Mouse (Mus musculus) Patski (cell line): ENCODE measurements at regions not wholly inside any gene's neighbourhood (a gene's known extent, or its start where the extent isn't known, plus 50 kb on each side); places are given as distances from the start of the nearest gene placed in this dataset.

Experiments
- ATAC-seq: fragments of 100-300 bp; one replicate; pipeline ENCODE4 v1.8.0; 2021
- CTCF ChIA-PET: fragments of 350-600 bp; sonication (Branson Sonifier 250); formaldehyde crosslinking; loops from one replicate; lab custom pipeline; 2022; ENCODE audit warnings: inconsistent platforms; lab: Charles Lee
- POLR2A ChIA-PET: fragments of 350-600 bp; sonication (Branson Sonifier 250); formaldehyde crosslinking; loops from one replicate; lab custom pipeline; 2022; ENCODE audit warnings: antibody characterized with exemption, inconsistent platforms; lab: Charles Lee
- DNase-seq: peaks from one replicate; pipeline ENCODE4 v3.0.0-alpha.2; 2011; ENCODE audit warnings: low read depth, low spot score
- H3K27me3 ChIP-seq: fragments of 371-371 bp; one replicate; pipeline ENCODE4 v1.5.1; 2021
- CTCF ChIP-seq: fragments of 100-300 bp; IDR thresholded peaks from one replicate; pipeline ENCODE4 v1.5.1; 2021
- in situ Hi-C: fragments of 300-500 bp; cut with MboI; formaldehyde crosslinking; loops from 3 replicates; pipeline ENCODE4 v1.11.1; 2018; ENCODE audit warnings: low pct_unique_long_range_greater_than_20kb, mixed read lengths

DNA sequence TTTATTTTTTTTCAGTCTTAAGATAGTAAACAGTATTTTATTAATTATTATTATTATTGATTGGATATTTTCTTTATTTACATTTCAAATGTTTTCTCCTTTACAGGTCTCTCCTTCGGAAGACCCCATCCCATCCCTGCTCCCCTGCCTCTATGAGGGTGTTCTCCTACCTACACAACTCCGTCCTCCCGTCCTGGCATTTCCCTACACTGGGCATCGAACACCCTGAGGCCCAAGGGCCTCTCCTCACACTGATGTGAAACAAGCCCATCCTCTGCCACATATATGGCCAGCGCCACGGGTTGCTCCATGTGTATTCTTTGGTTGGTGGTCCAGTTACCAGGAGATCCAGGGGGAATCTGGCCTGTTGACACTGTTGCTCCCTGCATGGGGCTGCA, 118.3 kb upstream of the Ldb2 start:
- no peak for ATAC-seq
- ChIA-PET CTCF (no interaction called here), POLR2A (no interaction called here)
- TF ChIP-seq CTCF = no peak
- no peaks in the 10 kb centered on the region for H3K27me3 ChIP-seq
- DNase-seq = no peak
- in situ Hi-C loops = no loop called here

DNA sequence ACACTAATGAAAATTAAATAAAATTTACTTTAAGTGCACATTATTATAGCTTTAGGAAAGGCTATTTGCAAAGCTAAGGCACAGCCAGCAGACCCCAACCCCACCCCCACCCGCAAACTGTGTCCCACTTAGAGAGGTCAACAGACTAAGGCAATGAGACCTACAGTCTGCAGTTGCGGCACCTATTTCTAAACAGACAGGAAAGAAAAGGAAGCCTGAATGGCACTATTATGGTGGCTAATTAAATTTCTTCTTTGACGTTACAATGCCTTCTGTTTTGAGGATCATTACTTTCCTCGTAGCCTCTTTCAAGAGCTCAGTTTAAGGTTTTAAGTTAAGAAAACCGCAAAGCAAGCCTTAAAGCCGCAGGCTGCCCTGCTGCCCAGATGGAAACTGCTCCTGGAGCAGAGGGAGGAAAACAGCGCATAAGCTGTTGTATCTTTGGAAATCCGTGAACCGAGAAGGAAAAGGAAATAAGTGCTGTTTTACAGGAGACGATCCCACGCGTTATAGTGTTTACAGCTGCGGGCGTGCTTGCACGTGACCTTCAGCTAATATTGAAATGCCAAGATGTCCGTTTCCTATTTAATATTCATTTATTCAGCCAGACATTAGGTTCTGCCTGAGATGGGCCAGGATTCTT, 117.8 kb upstream of the Ldb2 start:
- no peak for TF ChIP-seq CTCF
- DNase-seq (no peak), ATAC-seq (no peak)
- CTCF ChIA-PET = no interaction called here
- H3K27me3 ChIP-seq = no peaks in the 10 kb centered on the region
- POLR2A ChIA-PET = no interaction called here
- in situ Hi-C loops = no loop called here

DNA sequence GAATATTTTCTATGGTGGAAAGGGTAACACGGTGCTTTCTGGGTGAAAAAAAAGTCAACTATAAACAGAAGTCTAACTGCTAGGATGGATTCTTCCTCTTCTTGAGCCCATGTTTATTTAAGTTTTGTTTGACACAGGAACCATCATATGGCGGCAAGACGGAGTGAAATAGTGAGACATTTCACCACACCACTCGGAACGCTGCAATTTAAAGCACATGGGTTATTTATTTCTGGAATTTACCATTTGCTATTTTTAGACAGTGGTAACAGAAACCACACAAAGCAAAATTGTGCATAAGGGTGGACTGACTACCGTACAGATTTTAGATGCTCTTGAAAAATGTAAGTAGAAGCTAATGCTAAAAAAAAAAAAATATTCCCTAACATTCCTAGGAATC, 103.1 kb upstream of the Ldb2 start:
- in situ Hi-C loops = no loop called here
- TF ChIP-seq CTCF = no peak
- CTCF ChIA-PET = interaction anchor here (1.3 kb wide), 1 partner anchor 8 kb away, joined by 4 read pairs; no protein-coding TSS in a partner anchor
- ATAC-seq (no peak), DNase-seq (no peak)
- POLR2A ChIA-PET = no interaction called here
- no peaks in the 10 kb centered on the region for H3K27me3 ChIP-seq

DNA sequence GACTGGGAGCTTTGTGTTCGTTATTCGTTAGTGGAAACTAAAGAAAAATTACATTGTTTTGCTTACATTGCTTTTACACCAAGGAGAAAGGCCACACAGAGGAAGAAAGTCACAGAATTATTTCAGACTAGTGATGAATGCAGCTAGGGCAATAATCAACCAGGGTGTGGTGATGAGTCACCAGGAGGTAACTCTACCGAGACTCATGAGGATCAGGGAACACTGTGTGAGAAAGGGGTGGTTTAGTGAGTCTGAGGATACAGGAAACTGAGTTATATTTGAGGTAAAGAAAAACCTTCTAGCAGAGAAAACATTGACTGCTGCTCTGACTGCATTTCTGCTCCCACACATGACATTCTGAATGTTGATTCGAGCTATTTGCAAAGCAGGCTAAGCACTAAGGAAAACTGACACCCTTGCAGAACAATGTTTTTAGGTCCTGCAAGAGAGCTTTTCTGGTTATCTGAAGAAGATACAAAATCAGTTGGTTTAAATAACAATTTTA, 87.1 kb upstream of the Ldb2 start:
- ATAC-seq (no peak), DNase-seq (no peak)
- TF ChIP-seq CTCF = no peak
- ChIA-PET CTCF (interaction anchor here (1.0 to 1.1 kb wide), 2 partner anchors 9 to 11 kb away, joined by 3 read pairs; no protein-coding TSS in a partner anchor), POLR2A (no interaction called here)
- no peaks in the 10 kb centered on the region for H3K27me3 ChIP-seq
- in situ Hi-C loops = no loop called here

DNA sequence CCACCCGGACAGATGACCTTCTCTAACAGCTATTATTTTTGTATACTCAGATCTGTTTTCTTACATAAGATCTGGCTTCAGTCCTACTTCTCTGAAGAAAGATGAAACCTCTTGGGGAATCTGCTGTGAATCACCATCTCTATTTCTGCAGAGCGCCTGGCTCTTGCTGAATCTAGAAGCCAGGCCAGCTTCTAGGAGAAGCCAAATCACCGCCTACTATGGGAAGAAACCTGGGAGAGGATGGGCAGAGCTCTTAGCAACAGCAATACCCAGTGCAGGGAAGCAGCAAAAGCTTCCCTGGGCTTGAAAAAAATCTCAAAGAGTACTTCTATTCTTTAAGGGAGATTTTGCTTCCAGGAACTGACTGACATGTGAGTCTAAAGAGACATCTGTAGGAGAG, 77.5 kb upstream of the Ldb2 start:
- ChIA-PET POLR2A (no interaction called here), CTCF (interaction anchor here (1.2 kb wide), 1 partner anchor 12 kb away, joined by 3 read pairs; no protein-coding TSS in a partner anchor)
- DNase-seq (no peak), ATAC-seq (no peak)
- H3K27me3 ChIP-seq = peaks cover 3% of the 10 kb centered on the region
- in situ Hi-C loops = no loop called here
- no peak for TF ChIP-seq CTCF

DNA sequence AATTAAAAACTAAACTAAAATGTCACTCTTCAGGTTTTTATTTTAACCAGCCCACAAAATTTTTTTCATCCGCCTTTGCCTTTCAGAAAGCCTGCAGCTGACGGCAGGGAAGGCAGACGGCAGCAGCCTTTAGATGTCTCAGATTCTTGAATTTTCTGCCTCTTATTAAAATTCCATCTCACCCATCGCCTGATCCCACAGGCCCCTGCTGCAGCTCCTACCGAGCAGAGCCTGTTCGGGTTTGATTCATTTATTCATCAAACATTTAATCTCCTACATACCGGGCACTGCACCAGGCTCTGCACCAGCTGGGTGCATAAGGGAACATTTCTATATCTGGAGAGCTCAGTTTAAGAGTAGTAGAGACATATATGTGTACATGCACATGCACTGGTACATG, 72.8 kb upstream of the Ldb2 start:
- H3K27me3 ChIP-seq = peaks cover 3% of the 10 kb centered on the region
- ATAC-seq = no peak
- no peak for TF ChIP-seq CTCF
- POLR2A ChIA-PET = no interaction called here
- CTCF ChIA-PET = no interaction called here
- DNase-seq = no peak
- in situ Hi-C loops = no loop called here

DNA sequence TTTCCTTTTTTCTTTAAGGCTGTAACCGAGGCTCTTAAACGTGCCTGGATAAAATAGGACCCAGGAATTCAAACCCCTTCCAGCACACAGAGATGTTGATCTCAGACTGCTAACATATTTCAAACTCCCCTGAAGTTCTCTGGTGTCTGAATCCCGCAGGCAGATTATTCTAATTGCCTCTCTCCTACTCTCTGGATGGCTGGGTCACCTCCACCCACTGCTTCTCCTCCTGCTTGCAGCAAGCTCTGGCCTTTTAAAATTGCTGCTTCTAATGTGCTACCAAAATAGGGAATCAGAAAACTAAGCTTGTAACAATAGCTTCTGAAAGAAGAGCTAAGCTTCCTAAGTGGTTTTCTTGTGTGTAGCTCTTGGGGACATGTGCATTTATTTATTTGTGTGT, 64.4 kb upstream of the Ldb2 start:
- no peak for ATAC-seq

DNA sequence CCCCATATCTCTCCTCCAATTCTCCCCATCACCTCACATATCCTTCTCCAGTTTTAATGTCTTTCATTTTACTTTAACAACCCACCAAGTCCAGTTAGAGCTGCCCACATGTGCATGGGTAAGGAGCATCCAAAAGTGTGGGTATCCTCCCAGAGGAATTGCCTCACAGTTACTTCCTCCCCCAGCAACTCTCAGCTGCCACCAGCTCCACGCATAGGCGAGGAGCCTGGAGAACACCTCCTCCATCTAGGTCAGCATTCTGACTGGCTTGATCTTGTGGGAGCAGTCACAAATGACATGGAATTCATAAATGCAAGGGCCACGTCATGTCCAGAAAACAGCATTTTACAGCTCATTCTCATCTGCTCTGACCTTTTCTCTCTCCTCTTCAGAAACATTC, 63.9 kb upstream of the Ldb2 start:
- TF ChIP-seq CTCF = no peak
- DNase-seq (no peak), ATAC-seq (no peak)
- POLR2A ChIA-PET = no interaction called here
- in situ Hi-C loops = no loop called here
- H3K27me3 ChIP-seq = no peaks in the 10 kb centered on the region
- CTCF ChIA-PET = no interaction called here

More for the DNA sequence above, 64.4 kb upstream of the Ldb2 start:
- TF ChIP-seq CTCF = no peak
- in situ Hi-C loops = no loop called here
- ChIA-PET CTCF (no interaction called here), POLR2A (no interaction called here)
- no peak for DNase-seq
- H3K27me3 ChIP-seq = no peaks in the 10 kb centered on the region

DNA sequence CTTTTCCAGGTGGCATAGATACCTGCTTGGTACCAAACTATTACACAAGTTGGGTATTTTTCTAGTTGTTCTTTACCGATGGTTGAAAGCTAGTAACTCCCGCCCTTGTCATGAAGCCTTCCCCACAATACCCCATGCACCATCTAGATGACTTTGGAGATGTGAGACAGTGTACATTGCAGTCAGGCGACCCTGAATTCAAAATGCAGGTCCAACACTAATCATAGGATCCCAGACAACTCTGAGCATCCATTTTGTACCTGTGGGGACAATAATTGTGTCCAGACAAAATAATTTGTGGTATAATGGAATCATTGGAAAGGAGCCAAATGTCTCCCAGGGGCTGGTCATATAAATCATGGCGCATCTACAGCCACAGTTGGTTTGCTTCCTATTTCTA, 54.7 kb upstream of the Ldb2 start:
- ATAC-seq = no peak
- H3K27me3 ChIP-seq = no peaks in the 10 kb centered on the region
- in situ Hi-C loops = no loop called here
- ChIA-PET CTCF (interaction anchor here (0.9 kb wide), 1 partner anchor 10 kb away, joined by 3 read pairs; no protein-coding TSS in a partner anchor), POLR2A (no interaction called here)
- no peak for DNase-seq
- TF ChIP-seq CTCF = no peak
